Mouse (Mus musculus): Measurements from ENCODE around the gene Ift22.

Ift22 gene

GRCm38 (mm10) chr5:136907991-136908857 lies at the start of gene Ift22:
Gene Ift22, plus strand, starts transcription at chr5:136908150.
- peak; percentile 75 to 79 for DNase-seq (ENCODE audit: low spot score in 2 of 2)

- no peak for DNase-seq (ENCODE audit: low spot score in 2 of 2)
These were observed 46.6 kb upstream of the Ift22 start for GRCm38 (mm10) chr5:136861191-136861940.

GRCm38 (mm10) chr5:136862806-136863205 lies 45.1 kb upstream of the Ift22 start:
- DNase-seq (ENCODE audit: low spot score in 2 of 2) = peak; percentile 29 to 40

- peak; percentile 11 to 16 for DNase-seq (ENCODE audit: low spot score in 2 of 2)
These were observed 44.7 kb upstream of the Ift22 start for GRCm38 (mm10) chr5:136863276-136863675.

GRCm38 (mm10) chr5:136863961-136864674 lies 43.8 kb upstream of the Ift22 start:
- peak; percentile 85 to 88 for DNase-seq (ENCODE audit: low spot score in 2 of 2)

GRCm38 (mm10) chr5:136867706-136868105 lies 40.2 kb upstream of the Ift22 start:
- no peak for DNase-seq (ENCODE audit: low spot score in 2 of 2)

- DNase-seq (ENCODE audit: low spot score in 2 of 2) = peak; percentile 49 to 55
These were observed 38.4 kb upstream of the Ift22 start for GRCm38 (mm10) chr5:136869451-136870114.

GRCm38 (mm10) chr5:136872417-136872816 lies 35.5 kb upstream of the Ift22 start:
- no peak for DNase-seq (ENCODE audit: low spot score in 2 of 2)

- DNase-seq (ENCODE audit: low spot score in 2 of 2) = no peak
These were observed 33.7 kb upstream of the Ift22 start for GRCm38 (mm10) chr5:136874271-136874670.

GRCm38 (mm10) chr5:136880101-136880500 lies 27.8 kb upstream of the Ift22 start:
- no peak for DNase-seq (ENCODE audit: low spot score in 2 of 2)

GRCm38 (mm10) chr5:136881380-136882009 lies 26.5 kb upstream of the Ift22 start:
- peak; percentile 54 to 89 for DNase-seq (ENCODE audit: low spot score in 2 of 2)

- no peak for DNase-seq (ENCODE audit: low spot score in 2 of 2)
These were observed 25.7 kb upstream of the Ift22 start for GRCm38 (mm10) chr5:136882055-136882787.

GRCm38 (mm10) chr5:136882788-136883439 lies 25.0 kb upstream of the Ift22 start, which contains the start of gene Col26a1:
Gene Col26a1, minus strand, starts transcription at chr5:136883209.
- no peak for DNase-seq (ENCODE audit: low spot score in 2 of 2)

GRCm38 (mm10) chr5:136886957-136887356 lies 21.0 kb upstream of the Ift22 start:
- no peak for DNase-seq (ENCODE audit: low spot score in 2 of 2)

- no peak for DNase-seq (ENCODE audit: low spot score in 2 of 2)
These were observed 19.2 kb upstream of the Ift22 start for GRCm38 (mm10) chr5:136888539-136889355.

GRCm38 (mm10) chr5:136894840-136895528 lies 13.0 kb upstream of the Ift22 start:
- no peak for DNase-seq (ENCODE audit: low spot score in 2 of 2)

- DNase-seq (ENCODE audit: low spot score in 2 of 2) = no peak
These were observed 12.4 kb upstream of the Ift22 start for GRCm38 (mm10) chr5:136895529-136895963.

- DNase-seq (ENCODE audit: low spot score in 2 of 2) = no peak
These were observed 3.3 kb upstream of the Ift22 start for GRCm38 (mm10) chr5:136904621-136905020.

Measured in thymus, postnatal 10 days (tissue).